Mouse (Mus musculus): Measurements from ENCODE around the gene Txndc8. TPM values are rescaled to one million over a fixed set of nuclear protein-coding genes. Genes with fewer than 3 reads are reported as not detected.

Gene Txndc8
- polyA plus RNA-seq, 1 experiment from 2014 or later: not detected

- Histone ChIP-seq H3K4me2 (no peak overlapping the region), H3K27me3 (replicated peaks; ENCODE audit: control insufficient read depth, insufficient read depth, low read length) (no peaks in the 10 kb centered on the region), H3K27ac (ENCODE audit: low read depth, low read length) (no peak overlapping the region), H3K36me3 (ENCODE audit: control insufficient read depth, insufficient read depth, low read length) (no peaks in the 10 kb centered on the region), H3K4me3 (ENCODE audit: low read depth, low read length) (no peak overlapping the region), H3K9ac (ENCODE audit: low read depth, low read length) (no peak overlapping the region), H3K4me1 (replicated peaks; ENCODE audit: control insufficient read depth, insufficient read depth, low read length) (no peaks in the 10 kb centered on the region), H3K9me3 (ENCODE audit: control insufficient read depth, low read length) (peaks cover 3% of the 10 kb centered on the region; the same call in 1 of the 2 replicates)
- 70% methylated on average over 5 of the region's 5 CpGs for WGBS
- ATAC-seq (replicated peaks; ENCODE audit: low FRiP score) (no peak), DNase-seq (ENCODE audit: low spot score) (no peak)
Observed at GRCm38 (mm10) chr4:57934181-57934580, 74.7 kb downstream of the Txndc8 start.

Other genes starting within 250 kb of the Txndc8 start
- 0.36 and 0.48 TPM in 2 replicates for gene D630039A03Rik, start 92.8 kb downstream of the Txndc8 start, polyA plus RNA-seq (2014; fragmentation: Nextera tagmentation; extraction: Ambion mirVana)
- 367 and 381 TPM in 2 replicates for gene Txn1, start 52.7 kb downstream of the Txndc8 start, polyA plus RNA-seq (2014; fragmentation: Nextera tagmentation; extraction: Ambion mirVana)
- 1.3 and 1.6 TPM in 2 replicates for gene Svep1, start 197.7 kb upstream of the Txndc8 start, polyA plus RNA-seq (2014; fragmentation: Nextera tagmentation; extraction: Ambion mirVana)